Mouse (Mus musculus) midbrain, embryonic 11.5 days (tissue): ENCODE results near the gene Adamts1. TPM values are rescaled to one million over a fixed set of nuclear protein-coding genes. Genes with fewer than 3 reads are reported as not detected.
A peak's percentile ranks its signal among the peaks of the same experiment; 100 is the strongest.

Experiments
- ATAC-seq: fragments of 200-750 bp; cut with Nextera tagmentation; 2 replicates; pipeline ENCODE4 v1.8.0; 2017; ENCODE audit warnings: moderate TSS enrichment, moderate library complexity; ENCODE audit not compliant: low FRiP score
- DNase-seq: peaks from one replicate; pipeline ENCODE4 v3.0.0; 2015; ENCODE audit warnings: low spot score; ENCODE audit errors: missing footprints
- H3K27ac ChIP-seq: fragments of 300-500 bp; sonication (generic); 2 replicates; pipeline ENCODE4 v1.5.1; 2014; ENCODE audit warnings: low read depth, low read length
- H3K27me3 ChIP-seq: fragments of 300-500 bp; sonication (generic); 2 replicates; pipeline ENCODE4 v1.6.1; 2014; ENCODE audit warnings: mild to moderate bottlenecking, low read length, moderate library complexity, mixed read lengths; ENCODE audit not compliant: control insufficient read depth, insufficient read depth
- H3K36me3 ChIP-seq: fragments of 300-500 bp; sonication (generic); 2 replicates; pipeline ENCODE4 v1.6.1; 2014; ENCODE audit warnings: mild to moderate bottlenecking, low read length, moderate library complexity, mixed read lengths; ENCODE audit not compliant: control insufficient read depth, insufficient read depth
- H3K4me1 ChIP-seq: fragments of 300-500 bp; sonication (generic); 2 replicates; pipeline ENCODE4 v1.6.1; 2014; ENCODE audit warnings: low read length; ENCODE audit not compliant: control insufficient read depth, insufficient read depth
- H3K4me2 ChIP-seq: fragments of 300-500 bp; sonication (generic); 2 replicates; pipeline ENCODE4 v1.6.1; 2014; ENCODE audit warnings: mild to moderate bottlenecking, moderate library complexity
- H3K4me3 ChIP-seq: fragments of 300-500 bp; sonication (generic); 2 replicates; pipeline ENCODE4 v1.5.1; 2014; ENCODE audit warnings: low read depth, low read length
- H3K9ac ChIP-seq: fragments of 300-500 bp; sonication (generic); 2 replicates; pipeline ENCODE4 v1.6.1; 2014; ENCODE audit warnings: low read length
- H3K9me3 ChIP-seq: fragments of 300-500 bp; sonication (generic); 2 replicates; pipeline ENCODE4 v1.6.1; 2016; ENCODE audit warnings: low read length; ENCODE audit not compliant: control insufficient read depth
- WGBS: fragments of 180-500 bp; shearing (Covaris S2); extraction: QIAGEN DNeasy Blood & Tissue Kit; methylation state at CpG from one replicate; pipeline ENCODE4 v1.1.7; 2014; 5-methylcytosine and 5-hydroxymethylcytosine counted together
- polyA plus RNA-seq: library from polyadenylated mRNA; unstranded; fragments of >200 nt; fragmentation: Nextera tagmentation; extraction: Ambion mirVana; gene quantifications from 2 replicates; pipeline ENCODE4 v1.2.1, GENCODE M21; 2014

The Adamts1 gene
- 9.4 and 9.7 TPM in 2 replicates for polyA plus RNA-seq

DNA sequence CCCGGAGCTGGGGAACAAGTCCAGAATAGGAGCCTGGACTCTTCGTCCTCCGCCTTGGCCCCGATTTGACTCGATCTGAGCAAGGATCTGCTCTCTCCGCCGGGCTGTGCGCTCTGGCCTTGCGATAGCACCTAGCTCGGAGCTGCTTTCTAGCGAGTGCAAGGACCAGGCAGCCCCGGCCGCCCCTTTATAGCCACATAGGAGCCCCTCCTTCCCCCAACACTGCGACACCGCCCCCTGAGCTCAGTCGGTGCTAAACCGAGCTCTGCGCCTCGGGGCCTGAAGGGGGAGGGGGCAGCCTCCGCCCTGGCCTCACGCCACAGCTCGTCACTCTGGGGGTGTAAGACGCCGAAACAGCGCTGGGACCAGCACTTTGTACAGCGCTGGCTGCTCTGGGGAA lies at the start of gene Adamts1:
Gene Adamts1 (minus strand): TSS at position 160 of the 400 bp plus-strand sequence.
- ATAC-seq (peak; percentile 82), DNase-seq (peak; percentile 98)
- Histone ChIP-seq H3K36me3 (no peaks in the 10 kb centered on the region), H3K9ac (peak within 1 kb of the TSS; percentile 69), H3K4me3 (peak within 1 kb of the TSS; percentile 51), H3K4me1 (peaks cover 11% of the 10 kb centered on the region), H3K27ac (peak within 1 kb of the TSS; percentile 45), H3K4me2 (peak within 1 kb of the TSS; percentile 94), H3K9me3 (no peaks in the 10 kb centered on the region), H3K27me3 (no peaks in the 10 kb centered on the region)
- WGBS: 0% methylated on average over 26 of the region's 26 CpGs

- DNase-seq (no peak), ATAC-seq (no peak)
- Histone ChIP-seq H3K27me3 (no peaks in the 10 kb centered on the region), H3K4me2 (no peak overlapping the region), H3K36me3 (no peaks in the 10 kb centered on the region), H3K9me3 (no peaks in the 10 kb centered on the region), H3K4me3 (no peak overlapping the region), H3K9ac (no peak overlapping the region), H3K4me1 (no peaks in the 10 kb centered on the region), H3K27ac (no peak overlapping the region)
- WGBS: 80% methylated on average over 3 of the region's 3 CpGs
Observed at GRCm38 (mm10) chr16:85827066-85827465, 24.2 kb upstream of the Adamts1 start.

GRCm38 (mm10) chr16:85822330-85822916 lies 19.5 kb upstream of the Adamts1 start:
- Histone ChIP-seq H3K4me1 (no peaks in the 10 kb centered on the region), H3K9me3 (no peaks in the 10 kb centered on the region), H3K4me2 (no peak overlapping the region), H3K36me3 (no peaks in the 10 kb centered on the region), H3K9ac (no peak overlapping the region), H3K27me3 (no peaks in the 10 kb centered on the region), H3K4me3 (no peak overlapping the region), H3K27ac (no peak overlapping the region)
- ATAC-seq: no peak
- no peak for DNase-seq
- WGBS: 83% methylated on average over 5 of the region's 5 CpGs

GRCm38 (mm10) chr16:85819808-85820458 lies 17.0 kb upstream of the Adamts1 start:
- Histone ChIP-seq H3K27me3 (no peaks in the 10 kb centered on the region), H3K4me2 (no peak overlapping the region), H3K4me1 (no peaks in the 10 kb centered on the region), H3K9ac (no peak overlapping the region), H3K9me3 (no peaks in the 10 kb centered on the region), H3K36me3 (no peaks in the 10 kb centered on the region), H3K27ac (no peak overlapping the region), H3K4me3 (no peak overlapping the region)
- 64% methylated on average over 5 of the region's 5 CpGs for WGBS
- ATAC-seq (peak; percentile 74), DNase-seq (peak; percentile 89)

- WGBS: 87% methylated on average over 2 of the region's 2 CpGs
Observed at GRCm38 (mm10) chr16:85814116-85814515, 11.2 kb upstream of the Adamts1 start.

GRCm38 (mm10) chr16:85807626-85808025 lies 4.7 kb upstream of the Adamts1 start:
- 24% methylated on average over 2 of the region's 2 CpGs for WGBS
- H3K9ac ChIP-seq: no peak overlapping the region
- no peak overlapping the region for H3K4me2 ChIP-seq
- no peak for ATAC-seq
- peak; percentile 93 for DNase-seq
- no peak overlapping the region for H3K27ac ChIP-seq
- H3K27me3 ChIP-seq: no peaks in the 10 kb centered on the region
- H3K36me3 ChIP-seq: no peaks in the 10 kb centered on the region
- peaks cover 5% of the 10 kb centered on the region for H3K4me1 ChIP-seq
- H3K4me3 ChIP-seq: no peak overlapping the region
- H3K9me3 ChIP-seq: no peaks in the 10 kb centered on the region

More at GRCm38 (mm10) chr16:85814116-85814515, 11.2 kb upstream of the Adamts1 start:
- Histone ChIP-seq H3K36me3 (no peaks in the 10 kb centered on the region), H3K4me1 (no peaks in the 10 kb centered on the region), H3K27me3 (no peaks in the 10 kb centered on the region), H3K4me3 (no peak overlapping the region), H3K27ac (no peak overlapping the region), H3K4me2 (no peak overlapping the region), H3K9me3 (no peaks in the 10 kb centered on the region), H3K9ac (no peak overlapping the region)
- DNase-seq (no peak), ATAC-seq (no peak)

DNA sequence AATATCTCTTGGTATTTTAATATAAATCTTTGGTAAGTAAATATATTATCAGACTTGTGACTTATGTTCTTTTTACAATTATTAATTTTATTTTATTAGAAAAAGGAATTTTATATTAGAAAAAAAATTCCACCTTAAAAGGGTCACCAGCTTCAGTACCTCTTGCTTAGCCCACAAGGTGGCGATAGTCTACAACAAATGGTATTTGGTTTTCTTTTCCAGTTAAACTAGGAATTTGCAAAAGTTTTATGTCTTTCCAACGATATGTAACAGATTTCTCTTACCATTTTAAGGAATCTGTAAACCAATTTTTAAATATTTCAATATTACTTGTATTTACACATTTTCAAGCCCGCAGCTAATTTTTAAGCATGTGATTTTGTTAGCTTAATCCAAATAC lies 4.2 kb upstream of the Adamts1 start:
- Histone ChIP-seq H3K9ac (no peak overlapping the region), H3K27ac (no peak overlapping the region), H3K4me3 (no peak overlapping the region), H3K4me2 (no peak overlapping the region), H3K4me1 (peaks cover 5% of the 10 kb centered on the region), H3K27me3 (no peaks in the 10 kb centered on the region), H3K36me3 (no peaks in the 10 kb centered on the region), H3K9me3 (no peaks in the 10 kb centered on the region)
- 20% methylated on average over 3 of the region's 3 CpGs for WGBS
- ATAC-seq: no peak
- peak; percentile 88 for DNase-seq

DNA sequence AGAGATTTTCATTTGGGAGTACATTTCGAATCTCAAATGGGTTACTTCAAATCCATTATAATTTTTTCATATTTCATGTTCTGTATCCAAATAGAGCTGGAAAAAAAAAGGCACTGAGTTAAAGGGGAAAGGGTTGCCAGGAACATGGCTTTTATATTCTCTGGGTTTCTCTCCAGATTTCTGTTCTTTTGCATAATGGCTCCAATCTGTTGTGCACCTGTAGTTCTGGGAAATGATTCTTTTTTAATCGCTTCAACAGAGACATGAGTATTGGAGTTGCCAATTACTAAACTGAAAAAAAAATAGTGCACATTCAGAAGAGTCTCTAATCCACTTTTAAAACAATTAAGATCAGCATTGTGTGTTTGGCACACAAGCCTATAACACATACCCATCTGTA lies 2.7 kb upstream of the Adamts1 start:
- WGBS: 92% methylated on average over 2 of the region's 2 CpGs
- no peak overlapping the region for H3K9ac ChIP-seq
- H3K27me3 ChIP-seq: no peaks in the 10 kb centered on the region
- H3K4me1 ChIP-seq: peaks cover 7% of the 10 kb centered on the region
- H3K36me3 ChIP-seq: no peaks in the 10 kb centered on the region
- DNase-seq (no peak), ATAC-seq (no peak)
- no peak overlapping the region for H3K4me3 ChIP-seq
- no peaks in the 10 kb centered on the region for H3K9me3 ChIP-seq
- H3K27ac ChIP-seq: no peak overlapping the region
- no peak overlapping the region for H3K4me2 ChIP-seq
